Mouse (Mus musculus) megakaryocyte, adult 5-6 weeks (primary cell): ENCODE data around the gene Cpt1a. TPM values are rescaled to one million over a fixed set of nuclear protein-coding genes. Genes with fewer than 3 reads are reported as not detected.

ENCODE experiments used
- ATAC-seq: 2 replicates; pipeline ENCODE4 v1.8.0; 2016; ENCODE audit warnings: mild to moderate bottlenecking, inconsistent platforms; ENCODE audit not compliant: poor library complexity, severe bottlenecking
- total RNA-seq, 2 experiments: library from RNA; stranded (forward) in 1 of 2; stranded (reverse) in 1 of 2; fragments of 153-499, 151-499 nt in 1 of 2; fragments of 221-1000, 200-1000 nt in 1 of 2; gene quantifications; 2 replicates each; pipeline versions ENCODE4 v1.2.3 to v1.2.4; 2015 to 2017

The Cpt1a gene
- 69.6 and 73.1 TPM in 2 replicates for total RNA-seq (2015)
- 56.2 and 66.0 TPM in 2 replicates for total RNA-seq (2017)

- ATAC-seq: peak; percentile 51
Measured at GRCm38 (mm10) chr19:3322261-3322969, at the start of gene Cpt1a. Gene Cpt1a, plus strand, starts transcription at chr19:3322334.

GRCm38 (mm10) chr19:3273331-3273730, 48.8 kb upstream of the Cpt1a start:
- ATAC-seq: no peak

GRCm38 (mm10) chr19:3275744-3276365, 46.3 kb upstream of the Cpt1a start:
- no peak for ATAC-seq

GRCm38 (mm10) chr19:3281886-3282285, 40.2 kb upstream of the Cpt1a start:
- ATAC-seq: no peak

GRCm38 (mm10) chr19:3282572-3283467, 39.3 kb upstream of the Cpt1a start, which contains the start of the genes Mrpl21 and Ighmbp2:
Gene Mrpl21, plus strand, starts transcription at chr19:3282901.
Gene Ighmbp2, minus strand, starts transcription at chr19:3283017.
- ATAC-seq: peak; percentile 96

- ATAC-seq: no peak
Measured at GRCm38 (mm10) chr19:3289006-3289405, 33.1 kb upstream of the Cpt1a start.

GRCm38 (mm10) chr19:3292028-3292427, 30.1 kb upstream of the Cpt1a start:
- peak; percentile 84 for ATAC-seq

- ATAC-seq: no peak
Measured at GRCm38 (mm10) chr19:3292993-3293392, 29.1 kb upstream of the Cpt1a start.

- ATAC-seq: no peak
Measured at GRCm38 (mm10) chr19:3295245-3295644, 26.9 kb upstream of the Cpt1a start.

GRCm38 (mm10) chr19:3297034-3297433, 25.1 kb upstream of the Cpt1a start:
- no peak for ATAC-seq

GRCm38 (mm10) chr19:3297775-3298174, 24.4 kb upstream of the Cpt1a start:
- ATAC-seq: no peak

- peak; percentile 47; the same call in 1 of the 2 replicates for ATAC-seq
Measured at GRCm38 (mm10) chr19:3304017-3304416, 18.1 kb upstream of the Cpt1a start.

GRCm38 (mm10) chr19:3307175-3307949, 14.8 kb upstream of the Cpt1a start:
- no peak for ATAC-seq

- no peak for ATAC-seq
Measured at GRCm38 (mm10) chr19:3319341-3319740, 2.8 kb upstream of the Cpt1a start.

GRCm38 (mm10) chr19:3320086-3320485, 2.0 kb upstream of the Cpt1a start:
- ATAC-seq: no peak

GRCm38 (mm10) chr19:3320801-3321200, 1.3 kb upstream of the Cpt1a start:
- no peak for ATAC-seq

- peak; percentile 33 for ATAC-seq
Measured at GRCm38 (mm10) chr19:3321617-3322016, 517 bp upstream of the Cpt1a start.

- ATAC-seq: peak; percentile 67
Measured at GRCm38 (mm10) chr19:3323201-3323621, 1.1 kb downstream of the Cpt1a start.

- no peak for ATAC-seq
Measured at GRCm38 (mm10) chr19:3323753-3324270, 1.7 kb downstream of the Cpt1a start.

GRCm38 (mm10) chr19:3324271-3324811, 2.2 kb downstream of the Cpt1a start:
- no peak for ATAC-seq
